Mouse (Mus musculus): ENCODE measurements around the gene Cox20.
"Not testable (repeated sequence)": the region's sequence is repeated elsewhere in the genome, so short reads cannot be mapped to it uniquely, and the experiment has no call there.

The Cox20 gene

DNA sequence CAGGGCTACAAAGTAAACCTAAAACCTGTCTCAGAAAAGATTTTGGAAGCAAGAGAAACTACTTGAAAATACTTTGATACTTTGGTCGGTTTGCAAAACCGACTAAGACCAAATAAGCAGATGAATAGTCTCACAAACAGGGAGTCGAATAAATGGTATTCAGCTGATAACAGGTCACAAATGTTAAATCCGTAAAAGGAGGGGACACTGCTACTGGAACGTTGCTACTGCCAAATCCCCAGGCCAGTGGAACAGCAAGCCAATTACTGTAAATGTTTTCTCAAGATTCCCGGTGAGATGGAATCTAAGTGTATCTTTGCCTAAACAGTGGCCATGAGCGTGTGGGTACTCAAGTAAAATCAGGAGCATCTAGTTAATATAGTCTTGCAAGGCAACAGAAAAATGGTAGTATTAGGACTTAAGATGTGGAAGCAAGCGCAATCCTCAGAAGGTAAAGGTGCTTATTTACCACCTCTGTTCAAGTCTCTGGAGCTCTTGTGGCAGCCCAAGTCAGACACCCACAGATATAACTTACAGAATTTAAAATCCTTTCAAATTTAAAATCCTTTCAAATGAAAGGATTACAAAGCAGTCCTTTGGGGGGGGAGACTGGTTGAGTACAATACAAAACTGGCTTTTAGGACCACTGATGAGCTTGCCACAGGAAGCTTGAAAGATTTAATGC, 1.2 kb downstream of the Cox20 start:
- DNase-seq (ENCODE audit: low spot score in 2 of 2): no peak

DNA sequence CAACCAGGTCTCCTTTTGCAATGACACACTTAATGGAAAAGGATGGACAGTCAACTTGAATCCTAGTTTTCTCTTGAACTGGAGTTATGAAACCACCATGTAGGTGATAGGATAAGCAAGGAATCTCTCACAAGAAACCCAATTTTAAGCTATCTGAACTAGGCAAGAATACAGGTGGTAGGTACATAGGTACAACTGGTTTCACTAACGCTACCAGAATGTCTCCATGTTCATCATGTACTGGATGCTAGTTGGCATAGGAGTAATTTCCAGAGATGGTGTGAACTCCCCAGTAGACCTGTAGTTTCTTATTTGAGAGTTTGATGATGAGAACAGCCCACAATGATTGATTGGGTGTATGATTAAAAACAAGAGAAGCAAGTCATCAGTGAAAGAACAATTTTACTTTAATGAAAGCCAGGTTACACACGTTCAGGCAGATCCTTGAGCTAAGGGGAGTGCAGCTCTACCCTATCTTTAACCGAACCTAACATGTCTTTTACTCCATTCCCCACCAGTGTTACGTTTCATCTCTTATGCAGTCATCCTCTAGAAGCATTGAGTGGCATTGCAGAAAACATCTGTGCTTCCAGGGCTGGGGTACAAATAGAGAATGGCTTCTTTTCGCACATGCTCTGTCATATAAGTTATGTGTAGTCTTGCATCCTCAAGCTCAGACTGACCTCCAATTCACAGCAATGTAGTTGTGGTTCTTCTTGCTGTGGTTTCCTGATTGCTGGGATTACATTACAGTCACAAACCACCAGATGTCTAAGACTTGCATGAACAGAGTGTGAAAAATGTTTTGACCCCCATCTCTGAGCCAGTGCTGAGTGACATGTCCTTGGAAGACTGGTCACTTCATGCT, 2.0 kb downstream of the Cox20 start:
- DNase-seq (ENCODE audit: low spot score in 2 of 2): no peak

DNA sequence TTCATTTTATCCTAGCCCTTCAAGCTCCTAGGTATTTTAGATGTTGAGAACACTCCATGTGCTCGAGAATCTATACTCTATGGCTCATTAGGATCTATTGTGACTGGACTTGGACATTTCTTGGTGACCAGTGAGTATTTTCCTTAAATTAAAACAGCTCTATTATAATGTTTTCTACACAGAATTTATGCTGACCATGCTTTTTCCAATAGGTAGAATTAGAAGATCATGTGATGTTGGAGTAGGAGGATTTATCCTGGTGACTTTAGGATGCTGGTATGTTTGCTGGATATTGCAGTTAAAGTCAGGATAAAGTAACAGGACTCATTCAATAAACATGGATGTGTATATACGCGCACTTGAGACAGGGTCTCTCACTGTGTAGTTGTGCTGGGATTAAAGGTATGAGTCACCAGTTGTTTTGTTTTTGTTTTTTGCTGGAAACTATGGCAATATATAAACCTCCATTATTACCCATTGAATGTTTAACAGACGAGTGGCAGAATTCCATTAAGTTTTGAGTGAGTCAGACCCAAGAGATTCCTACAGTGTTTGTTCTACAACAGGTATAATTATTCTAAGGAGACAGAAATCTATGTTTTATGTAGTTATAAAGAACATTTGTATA, 2.9 kb downstream of the Cox20 start:
- no peak for DNase-seq (ENCODE audit: low spot score in 2 of 2)

DNA sequence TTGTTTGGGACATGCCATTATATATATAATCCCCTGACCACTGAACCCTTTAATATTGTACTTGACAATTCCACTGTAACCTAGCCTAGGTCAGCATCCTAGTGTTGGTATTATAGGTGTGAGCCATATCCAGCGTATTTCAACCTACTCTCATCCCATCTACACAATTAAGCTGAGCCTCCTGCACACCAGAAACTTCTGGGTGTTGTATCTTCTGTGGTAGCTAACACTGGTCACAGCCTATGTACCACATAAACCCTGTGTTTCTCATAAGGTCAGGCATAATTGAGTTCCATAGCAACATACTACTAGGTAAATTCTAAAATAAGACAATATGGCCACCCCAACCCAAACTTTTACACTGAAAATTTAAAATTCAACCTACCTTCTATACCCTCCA, 4.3 kb downstream of the Cox20 start:
- no peak for DNase-seq (ENCODE audit: low spot score in 2 of 2)

DNA sequence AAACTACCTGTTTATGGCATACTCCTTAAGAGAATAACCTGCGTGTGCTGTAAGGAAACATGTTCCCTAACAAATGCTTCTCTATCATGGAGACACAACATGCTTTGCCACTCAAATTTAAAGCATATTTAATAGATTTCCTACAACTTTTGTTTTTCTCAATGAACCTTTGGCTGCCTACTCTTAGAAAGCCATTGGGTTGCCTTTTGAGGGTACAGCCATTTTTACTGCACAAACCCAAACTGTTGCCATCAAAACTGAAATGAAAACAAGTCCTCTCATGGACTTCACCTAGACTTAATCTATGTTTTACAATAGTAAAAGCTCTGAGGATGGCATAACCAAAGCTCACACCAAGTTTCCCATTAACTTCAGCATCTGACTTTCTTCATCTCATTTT, 5.6 kb downstream of the Cox20 start:
- no peak for DNase-seq (ENCODE audit: low spot score in 2 of 2)

DNA sequence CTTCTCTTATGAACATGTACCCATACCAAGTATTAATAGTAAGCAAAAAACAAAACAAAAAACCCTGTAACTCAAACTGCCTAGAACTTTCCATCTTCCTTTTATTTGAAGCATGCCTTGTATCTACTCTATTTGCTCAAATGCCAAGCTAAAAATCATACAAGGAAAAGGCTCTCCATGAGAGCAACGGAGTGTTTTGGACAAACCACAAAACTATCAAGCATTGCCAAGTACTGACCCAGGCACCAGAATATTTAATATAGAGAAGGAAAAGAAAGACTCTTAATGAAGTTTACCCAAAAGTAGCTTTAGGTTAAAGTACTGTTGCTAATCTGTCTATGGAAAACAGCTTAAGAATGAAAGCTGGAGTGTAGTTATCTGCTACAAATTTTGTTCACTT, 7.4 kb downstream of the Cox20 start:
- no peak for DNase-seq (ENCODE audit: low spot score in 2 of 2)

DNA sequence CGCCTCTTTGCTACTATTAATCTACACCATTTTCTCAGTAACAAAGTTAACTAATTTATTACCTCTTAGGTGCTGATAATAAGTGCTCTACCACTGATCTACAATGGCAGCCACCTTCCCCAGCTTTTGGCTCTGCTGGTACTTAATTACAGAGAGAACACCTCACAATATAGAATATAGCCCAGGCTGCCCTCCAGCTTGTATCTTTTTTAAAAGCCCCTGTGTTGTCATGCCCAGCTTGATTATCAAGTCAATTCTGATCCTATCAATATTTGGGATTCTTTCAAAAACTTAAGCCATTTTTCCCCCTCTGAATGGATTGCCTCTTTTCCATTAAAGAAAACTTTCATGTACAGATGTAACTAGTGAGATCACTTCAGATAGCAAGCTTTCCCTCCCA, 8.0 kb downstream of the Cox20 start:
- DNase-seq (ENCODE audit: low spot score in 2 of 2): no peak

DNA sequence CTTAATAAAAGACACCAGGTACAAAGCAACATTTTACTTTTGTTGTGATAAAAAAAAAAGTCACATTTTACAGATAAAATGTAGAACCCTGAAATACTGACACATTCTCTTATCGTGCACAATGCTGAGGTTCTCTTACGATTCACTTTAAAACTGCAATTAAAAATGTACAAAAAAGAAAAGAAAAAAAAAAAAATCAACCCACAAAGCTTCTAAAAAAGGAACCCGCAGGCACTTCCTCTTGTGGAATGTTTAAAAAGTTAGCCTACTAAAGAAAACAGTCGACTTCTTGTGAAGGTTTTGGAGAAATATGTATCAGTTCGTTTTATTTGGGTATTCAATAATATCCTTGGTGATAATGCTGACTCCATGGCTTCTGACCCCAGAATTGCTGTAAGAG, 10.1 kb downstream of the Cox20 start:
- no peak for DNase-seq (ENCODE audit: low spot score in 2 of 2)

DNA sequence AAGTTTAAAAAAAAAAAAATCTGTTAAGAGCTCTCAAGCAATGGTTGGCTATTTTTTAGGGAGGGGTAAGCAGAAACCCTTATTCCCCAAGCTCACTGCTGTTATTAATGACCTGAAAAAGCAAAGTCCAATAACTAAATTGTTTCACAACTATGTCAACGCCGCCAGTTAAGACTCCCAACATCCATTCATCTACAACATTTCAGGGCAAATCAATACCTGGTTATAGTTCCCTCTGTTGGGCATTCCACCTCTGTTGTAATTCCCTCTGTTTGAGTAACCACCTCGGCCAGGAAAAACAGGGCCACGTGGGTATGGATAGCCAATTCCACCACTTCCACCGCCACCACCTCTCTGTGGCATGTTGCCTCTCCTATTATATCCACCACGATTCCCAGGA, 11.0 kb downstream of the Cox20 start:
- no peak for DNase-seq (ENCODE audit: low spot score in 2 of 2)

DNA sequence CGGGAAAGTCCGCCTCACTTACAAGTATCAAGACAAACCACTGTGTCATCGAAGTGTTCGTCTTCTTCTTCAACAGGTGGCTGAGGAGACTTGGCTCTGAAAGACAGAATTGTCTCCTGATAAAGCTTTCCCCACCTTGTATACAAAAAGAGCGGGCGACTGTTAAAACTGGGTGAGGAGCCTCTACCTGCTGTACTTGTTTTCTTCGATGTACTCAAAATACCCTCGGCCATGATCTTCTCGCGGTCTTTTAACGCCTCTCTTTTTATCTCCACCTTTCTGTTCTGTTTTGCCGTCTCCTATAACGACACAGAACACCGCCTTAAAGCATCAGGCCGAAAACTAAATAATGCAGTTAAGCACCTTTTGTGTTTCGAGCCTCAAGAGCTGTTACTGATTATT, 16.9 kb downstream of the Cox20 start:
- no peak for DNase-seq (ENCODE audit: low spot score in 2 of 2)

DNA sequence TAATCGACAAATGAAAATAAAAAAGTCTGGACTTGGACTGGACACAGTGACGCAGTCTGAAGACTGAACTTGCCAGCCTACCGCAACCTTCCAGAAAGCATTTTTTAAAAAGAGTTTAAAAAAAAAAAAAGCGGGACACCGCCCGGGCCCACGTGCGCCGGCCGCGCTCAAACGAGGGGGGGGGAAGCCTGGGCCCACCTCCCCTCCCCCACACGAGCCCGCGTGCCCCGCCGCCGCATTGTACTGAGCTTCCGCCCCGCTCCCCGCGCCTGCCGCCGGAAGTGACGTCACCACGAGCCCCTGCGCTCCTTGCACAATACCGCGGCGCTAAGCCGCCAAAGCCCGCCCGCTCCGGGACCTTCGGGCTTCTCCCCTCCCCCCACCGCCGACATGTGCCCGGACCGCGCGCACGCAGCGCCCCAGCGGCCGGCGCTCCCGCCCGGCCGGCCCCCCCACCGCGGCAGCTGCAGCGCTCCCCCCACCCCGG, 17.4 kb downstream of the Cox20 start:
- peak; percentile 95 for DNase-seq (ENCODE audit: low spot score in 2 of 2)

DNA sequence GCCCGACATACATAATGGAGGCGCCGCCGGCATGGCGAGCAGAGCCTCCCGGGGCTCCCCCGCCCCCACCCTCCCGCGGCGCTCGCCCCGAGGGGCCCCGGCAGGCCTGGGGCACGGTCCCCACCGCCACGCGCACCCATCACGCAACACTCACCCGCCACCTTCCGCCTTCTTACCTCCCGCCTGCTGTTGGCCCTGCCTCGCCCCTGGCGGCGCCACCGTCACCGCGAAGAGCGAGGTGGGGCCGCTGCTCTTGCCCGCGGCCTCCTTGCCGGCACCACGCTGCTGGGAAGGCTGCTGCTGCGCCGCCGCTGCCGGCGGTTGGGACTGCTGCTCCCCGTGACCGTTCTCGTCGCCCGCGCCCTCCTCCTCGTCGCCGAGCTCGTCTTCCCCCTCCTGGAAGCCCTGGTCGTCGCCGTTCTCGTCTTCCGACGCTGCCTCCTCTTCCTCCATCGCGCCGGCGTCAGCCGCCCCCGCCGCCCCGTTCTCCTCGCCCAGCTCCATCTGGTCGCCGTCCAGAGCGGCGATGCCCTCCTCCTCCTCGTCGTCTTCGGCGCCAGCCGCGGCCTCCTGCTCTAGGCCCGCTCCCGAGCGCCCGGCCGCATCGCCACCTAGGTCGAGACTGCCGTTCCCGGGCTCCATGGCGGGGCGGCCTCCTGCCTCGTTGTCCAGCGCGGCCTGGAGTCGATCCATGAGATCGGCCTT, 18.0 kb downstream of the Cox20 start:
- DNase-seq (ENCODE audit: low spot score in 2 of 2): peak in 1 of 2 experiments; percentile 35

DNA sequence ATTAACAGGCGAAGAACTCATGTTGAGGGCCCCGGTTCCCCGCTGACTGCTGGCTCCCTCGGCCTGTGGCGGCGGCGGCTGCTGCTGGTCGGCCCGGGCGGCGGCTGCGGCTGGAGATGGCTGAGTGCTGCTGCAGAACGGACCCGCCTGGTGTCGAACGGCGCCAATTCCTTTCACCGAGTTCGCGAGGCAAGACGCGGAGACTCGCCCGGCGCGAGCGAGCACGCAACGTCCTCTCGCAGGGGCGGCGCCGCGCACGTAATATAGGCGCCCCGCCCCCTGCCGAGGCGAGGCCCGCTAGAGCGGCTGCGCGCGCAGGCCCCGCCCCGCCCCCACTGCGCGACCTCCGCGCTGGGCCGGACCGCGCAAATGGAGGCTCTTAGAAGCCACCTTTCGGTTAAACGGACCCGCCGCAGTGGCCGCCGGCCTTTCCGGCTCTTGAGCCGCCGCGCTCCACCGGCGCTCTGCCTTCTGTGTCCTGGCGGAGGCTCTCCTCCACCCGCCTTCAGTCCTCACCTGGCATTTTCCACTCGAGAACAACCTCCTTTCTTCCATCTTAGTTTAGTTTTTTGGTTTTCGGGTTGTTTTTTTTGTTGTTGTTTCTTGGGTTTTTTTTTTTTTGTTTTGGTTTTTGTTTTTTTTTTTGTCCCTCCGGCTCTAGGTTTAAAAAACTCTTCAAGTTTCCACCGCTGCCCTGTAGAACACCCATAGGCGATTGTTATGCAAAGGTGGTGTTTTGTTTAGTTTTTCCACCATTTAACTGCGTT, 18.8 kb downstream of the Cox20 start, which contains the start of gene Hnrnpu:
Gene Hnrnpu, minus strand, starts transcription at position 247 of the 767 bp plus-strand sequence.
- DNase-seq (ENCODE audit: low spot score in 2 of 2): peak; percentile 92 to 98

DNA sequence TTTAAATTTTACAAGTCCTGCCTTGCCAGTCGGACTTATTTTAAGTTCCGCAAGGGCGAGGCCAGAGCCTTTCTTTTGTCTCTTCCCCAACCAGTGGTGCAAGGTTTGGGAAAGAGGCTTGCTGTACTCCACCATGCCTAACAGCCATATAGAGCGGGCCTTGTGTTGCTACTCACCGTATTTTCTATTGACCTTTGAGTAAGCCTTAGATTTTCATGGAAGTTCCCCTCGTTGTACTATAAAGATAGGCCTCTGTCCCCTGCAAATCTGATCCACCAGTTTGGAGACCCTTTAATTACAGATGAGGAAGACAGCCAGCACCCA, 19.4 kb downstream of the Cox20 start:
- peak in 1 of 2 experiments; percentile 22 for DNase-seq (ENCODE audit: low spot score in 2 of 2)

DNA sequence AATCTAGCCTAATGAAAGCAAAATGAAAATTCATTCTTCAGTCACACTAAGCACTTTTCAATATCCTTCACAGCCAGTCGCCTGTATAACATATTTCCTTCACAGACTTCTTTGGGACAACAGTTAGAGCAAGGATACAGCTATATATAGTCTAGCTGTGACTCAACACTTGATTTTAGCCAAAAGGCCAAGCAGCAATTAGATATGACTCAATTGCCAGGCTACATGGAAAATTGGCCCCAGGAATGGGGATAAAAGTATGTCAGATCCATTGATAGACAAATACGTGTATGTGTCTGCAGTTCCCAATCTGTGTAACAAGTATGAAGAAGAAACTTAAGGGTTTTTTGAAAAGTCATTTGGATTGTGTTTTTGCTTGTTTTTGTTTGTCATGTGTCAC, 21.3 kb downstream of the Cox20 start:
- no peak for DNase-seq (ENCODE audit: low spot score in 2 of 2)

DNA sequence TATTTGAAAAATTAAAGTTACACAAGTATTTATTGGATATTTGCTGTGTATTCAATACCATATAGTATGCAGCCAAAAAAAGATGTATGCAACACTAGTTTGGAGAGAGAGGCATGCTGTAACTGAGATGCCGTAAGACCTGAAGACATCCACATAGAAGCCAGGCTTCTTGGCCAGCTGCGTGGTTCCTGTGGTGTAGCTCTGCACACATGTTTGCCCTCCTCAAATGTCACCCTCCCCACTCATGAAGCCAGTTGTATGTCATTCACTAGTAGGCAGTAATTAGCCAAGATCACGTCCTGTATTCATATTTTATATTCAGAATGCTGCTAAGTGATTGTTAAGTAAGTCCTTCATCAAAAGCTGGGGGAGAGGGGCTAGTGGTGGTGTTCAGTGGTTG, 22.5 kb downstream of the Cox20 start:
- no peak for DNase-seq (ENCODE audit: low spot score in 2 of 2)

DNA sequence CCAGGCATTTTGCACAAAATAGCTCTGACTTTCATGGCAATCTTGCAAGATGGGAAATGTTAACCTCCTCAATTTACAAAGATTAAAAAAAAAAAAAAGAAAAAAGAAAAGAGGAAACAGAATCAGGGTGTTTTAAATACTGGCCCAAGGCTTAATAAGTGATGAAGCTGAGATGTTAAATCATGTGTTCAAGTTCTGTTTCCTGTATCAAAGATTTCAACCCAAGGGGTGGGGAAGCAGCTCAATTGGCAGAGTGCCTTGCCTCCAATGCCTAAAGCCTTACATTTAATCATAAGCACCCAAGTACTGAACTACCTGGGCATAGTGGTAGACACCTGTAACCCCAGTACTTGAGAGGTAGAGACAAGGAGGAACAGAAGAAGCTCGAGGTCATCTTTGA, 23.1 kb downstream of the Cox20 start:
- DNase-seq (ENCODE audit: low spot score in 2 of 2): no peak

DNA sequence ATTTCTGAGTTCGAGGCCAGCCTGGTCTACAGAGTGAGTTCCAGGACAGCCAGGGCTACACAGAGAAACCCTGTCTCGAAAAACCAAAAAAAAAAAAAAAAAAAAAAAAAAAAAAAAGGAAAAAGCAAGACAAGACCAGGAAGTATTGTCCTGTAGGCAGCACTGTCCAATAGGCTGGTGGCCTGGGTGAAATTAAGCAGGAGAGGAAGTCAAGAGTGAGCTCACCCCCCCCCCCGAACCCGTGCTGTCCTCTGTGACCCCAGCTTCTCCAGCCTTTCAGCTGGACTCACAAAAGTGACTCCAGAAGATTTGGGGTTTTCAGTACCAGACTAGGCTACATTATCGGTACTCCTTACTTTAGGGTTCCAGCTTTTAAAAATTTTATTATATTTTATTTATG, 23.7 kb downstream of the Cox20 start:
- no peak for DNase-seq (ENCODE audit: low spot score in 2 of 2)

DNA sequence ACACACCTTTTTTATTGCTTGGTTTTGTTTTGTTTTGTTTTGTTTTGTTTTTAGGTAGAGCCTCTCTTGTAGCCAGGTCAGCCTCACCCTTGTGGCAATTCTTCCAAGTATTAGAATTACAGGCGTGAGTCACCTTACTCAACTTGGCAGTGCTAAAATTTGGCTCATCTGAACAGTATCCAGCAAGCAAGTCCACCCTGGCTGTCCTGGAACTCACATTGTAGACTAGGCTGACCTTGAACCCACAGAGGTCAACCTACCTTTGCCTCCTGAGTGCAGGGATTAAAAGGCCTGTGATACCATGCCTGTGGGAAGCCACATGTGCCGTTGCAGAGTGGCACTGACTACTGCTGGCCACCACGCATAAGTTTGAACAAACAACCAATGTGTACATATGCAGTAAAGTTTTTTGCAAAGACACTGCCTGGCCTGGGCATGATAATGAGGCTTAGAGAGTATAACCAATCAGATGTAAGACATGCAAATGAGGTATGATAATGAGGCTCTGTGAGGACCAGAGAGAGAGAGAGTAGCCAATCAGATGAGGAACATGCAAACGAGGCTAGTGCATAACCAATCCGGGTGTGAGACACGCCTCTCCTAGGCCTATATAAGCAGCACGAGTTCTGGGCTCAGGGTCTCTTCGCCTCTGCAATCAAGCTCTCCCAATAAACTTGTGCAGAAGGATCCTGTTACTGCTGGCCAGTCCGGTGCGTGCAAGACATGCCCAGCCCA, 25.3 kb downstream of the Cox20 start:
- not testable (repeated sequence) for DNase-seq (ENCODE audit: low spot score in 2 of 2)

DNA sequence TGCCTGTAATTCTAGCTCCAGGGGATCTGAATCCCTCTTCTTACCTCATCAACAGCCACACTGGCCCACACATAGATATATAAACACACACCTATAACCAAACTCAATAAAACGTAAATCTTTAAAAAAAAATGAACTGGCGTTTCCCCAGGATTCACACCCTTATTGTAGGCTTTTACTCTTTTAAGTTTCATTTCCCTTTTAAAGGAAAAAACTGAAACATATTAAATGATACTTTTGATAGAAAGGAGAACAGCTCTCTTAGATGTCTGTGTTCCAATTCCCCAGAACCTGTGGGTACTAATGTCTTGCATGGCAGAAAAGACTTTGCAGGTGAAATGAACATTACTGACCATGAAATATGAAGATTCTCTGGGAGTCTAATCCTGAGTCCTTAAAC, 31.9 kb downstream of the Cox20 start:
- no peak for DNase-seq (ENCODE audit: low spot score in 2 of 2)

DNA sequence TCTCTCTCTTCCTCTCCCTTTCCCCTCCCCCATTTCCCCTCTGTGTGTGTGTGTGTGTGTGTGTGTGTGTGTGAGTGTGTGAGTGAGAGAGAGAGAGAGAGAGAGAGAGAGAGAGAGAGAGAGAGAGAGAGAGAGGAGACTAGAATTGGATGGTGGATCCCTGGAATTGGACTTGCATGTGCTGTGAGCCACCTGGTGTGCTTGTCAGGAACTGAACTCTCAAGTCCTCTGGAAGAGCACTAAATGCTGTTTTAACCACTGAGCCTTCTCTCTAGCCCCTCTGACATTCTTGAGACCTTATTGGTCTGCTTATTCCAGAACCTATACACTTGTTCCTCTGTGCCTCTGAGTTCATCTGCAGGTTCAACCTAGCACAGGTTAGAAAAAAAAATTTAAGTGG, 32.7 kb downstream of the Cox20 start:
- DNase-seq (ENCODE audit: low spot score in 2 of 2): no peak
